Mouse (Mus musculus): Measurements from ENCODE around the gene Tbpl1.

- TF ChIP-seq CTCF (IDR thresholded peaks at IDR 0.05; ENCODE audit: extremely low read depth, insufficient read length, insufficient replicate concordance, low read depth, low read length) (no peak), POLR2A (IDR thresholded peaks at IDR 0.05; ENCODE audit: low read depth, low read length) (no peak)
Measured at GRCm38 (mm10) chr10:22660286-22661000, 71.3 kb downstream of the Tbpl1 start.
